Mouse (Mus musculus) ES-E14 (cell line): ENCODE measurements around the gene Kctd20. TPM values are rescaled to one million over a fixed set of nuclear protein-coding genes. Genes with fewer than 3 reads are reported as not detected.

Experiments used
- DNase-seq: peaks from one replicate; pipeline ENCODE4 v3.0.0-alpha.2; 2013; ENCODE audit warnings: low read depth, low spot score
- H3K27ac ChIP-seq: 2 replicates; pipeline ENCODE4 v1.5.1; 2012; ENCODE audit warnings: low read depth, mild to moderate bottlenecking, low read length, moderate library complexity, mixed read lengths; ENCODE audit not compliant: poor library complexity, insufficient read depth, severe bottlenecking
- H3K36me3 ChIP-seq: 2 replicates; pipeline ENCODE4 v1.6.1; 2012; ENCODE audit warnings: mild to moderate bottlenecking, low read length, moderate library complexity, mixed read lengths; ENCODE audit not compliant: control insufficient read depth, poor library complexity, insufficient read depth, severe bottlenecking
- H3K4me1 ChIP-seq, 2 experiments: fragments of 150-350 bp in 1 of 2; sonication (generic) in 1 of 2; 2 replicates each; pipeline ENCODE4 v1.6.1; 2012; ENCODE audit warnings: low read length in 2 of 2, mild to moderate bottlenecking in 1 of 2, mixed read lengths in 1 of 2; ENCODE audit not compliant: control insufficient read depth in 2 of 2, insufficient read depth in 2 of 2, poor library complexity in 1 of 2
- H3K4me3 ChIP-seq, 2 experiments: fragments of 150-350 bp in 1 of 2; sonication (generic) in 1 of 2; 2 replicates each; pipeline ENCODE4 v1.5.1; 2012; ENCODE audit warnings: low read length in 2 of 2, low read depth in 1 of 2, mild to moderate bottlenecking in 1 of 2, mixed read lengths in 1 of 2; ENCODE audit not compliant: insufficient read depth in 1 of 2, poor library complexity in 1 of 2, severe bottlenecking in 1 of 2
- H3K9ac ChIP-seq: 2 replicates; pipeline ENCODE4 v1.6.1; 2012; ENCODE audit warnings: low read depth, mild to moderate bottlenecking, low read length, mixed read lengths; ENCODE audit not compliant: poor library complexity, insufficient read depth, severe bottlenecking
- H3K9me3 ChIP-seq: fragments of 150-350 bp; sonication (generic); 2 replicates; pipeline ENCODE4 v1.6.1; 2012; ENCODE audit warnings: low read depth, mild to moderate bottlenecking, low read length; ENCODE audit not compliant: control insufficient read depth, insufficient read depth
- CHD2 ChIP-seq: IDR thresholded peaks from 2 replicates; pipeline ENCODE4 v1.6.1; 2014; ENCODE audit warnings: mild to moderate bottlenecking, low read depth, low read length, inconsistent platforms
- HCFC1 ChIP-seq: IDR thresholded peaks from 2 replicates; pipeline ENCODE4 v1.6.1; 2012; ENCODE audit warnings: low read length, inconsistent platforms, borderline replicate concordance; ENCODE audit not compliant: insufficient read depth
- MAFK ChIP-seq: IDR thresholded peaks from 2 replicates; pipeline ENCODE4 v1.6.1; 2014; ENCODE audit warnings: mild to moderate bottlenecking, low read depth, low read length, inconsistent platforms; ENCODE audit not compliant: insufficient read depth
- ZC3H11A ChIP-seq: IDR thresholded peaks from 2 replicates; pipeline ENCODE4 v1.6.1; 2012; ENCODE audit warnings: low read depth, mild to moderate bottlenecking, inconsistent platforms, low read length, borderline replicate concordance
- ZNF384 ChIP-seq: IDR thresholded peaks from 2 replicates; pipeline ENCODE4 v1.6.1; 2012; ENCODE audit warnings: low read depth, low read length, inconsistent platforms
- in situ Hi-C, 2 experiments: fragments of 600-800 bp; cut with MboI; formaldehyde crosslinking; loops; one replicate each; pipeline ENCODE4 v1.15.1; 2025; ENCODE audit warnings: low sequenced_read_pairs in 2 of 2, inconsistent platforms in 1 of 2; ENCODE audit not compliant: unreplicated experiment in 2 of 2
- total RNA-seq: library from RNA; depleted of rRNA; stranded (reverse); fragments of 300-350 nt; gene quantifications from 2 replicates; pipeline ENCODE4 v1.2.3, GENCODE M21; 2012

Kctd20 gene
- total RNA-seq, 1 experiment, result 46.9 TPM

- no peaks in the 10 kb centered on the region for H3K36me3 ChIP-seq
- no peak for DNase-seq
- no peak overlapping the region for H3K27ac ChIP-seq
- H3K4me3 ChIP-seq, result no peak overlapping the region
- H3K4me1 ChIP-seq, result peaks cover 0 to 4% of the 10 kb centered on the region in 2 experiments; a peak in 2 of 4 replicates
- TF ChIP-seq ZC3H11A, result no peak
- TF ChIP-seq CHD2, result no peak
- TF ChIP-seq MAFK, result no peak
- no peak for TF ChIP-seq ZNF384
- TF ChIP-seq HCFC1, result no peak
- no peaks in the 10 kb centered on the region for H3K9me3 ChIP-seq
- H3K9ac ChIP-seq, result 0 out of 2 replicates have a peak overlapping the region, but pooled peaks have one; percentile 36
- in situ Hi-C loops, result no loop called here
Measured at GRCm38 (mm10) chr17:28944481-28944880, 7.3 kb upstream of the Kctd20 start.

DNA sequence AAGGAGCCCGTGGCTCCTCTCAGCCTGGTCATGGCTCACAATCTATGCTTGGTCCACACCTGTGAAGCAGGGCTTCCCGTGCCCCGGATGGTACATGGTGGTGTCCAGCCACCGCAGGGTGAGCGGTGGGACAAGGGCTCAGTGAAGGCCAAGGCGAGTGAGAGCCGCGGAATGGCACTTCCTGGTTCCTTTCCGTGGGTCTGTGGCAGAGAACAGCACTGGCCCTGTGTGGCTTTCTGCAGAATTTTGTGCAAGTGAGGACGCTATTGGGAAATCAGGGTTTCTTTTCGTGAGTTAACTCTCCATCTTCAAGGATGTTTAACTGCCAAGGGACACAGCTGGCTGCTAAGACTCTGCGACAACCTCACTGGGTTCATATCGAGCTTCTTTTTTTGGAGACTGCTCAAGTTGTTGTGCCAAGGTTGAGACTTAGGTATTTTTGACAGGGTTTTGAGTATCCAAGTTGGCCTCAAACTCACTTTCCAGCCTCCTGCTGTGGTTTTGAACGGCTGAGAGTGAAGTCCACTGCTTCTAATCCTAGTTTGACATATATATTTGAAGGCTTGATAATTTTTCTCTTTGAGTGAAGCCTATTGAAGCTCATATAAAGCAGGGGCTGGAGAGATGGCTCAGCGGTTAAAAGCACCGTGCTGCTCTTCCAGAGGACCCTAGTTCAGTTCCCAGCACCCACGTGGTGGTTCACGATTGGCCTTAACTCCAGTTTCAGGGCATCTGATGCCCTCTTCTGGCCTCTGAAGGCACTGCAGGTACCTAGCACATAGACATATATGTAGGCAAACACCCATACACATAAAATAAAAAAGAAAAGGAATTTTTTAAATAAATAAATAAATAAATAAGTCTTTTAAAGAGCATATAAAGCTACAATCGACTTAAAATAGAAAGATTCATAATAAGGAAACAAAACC, 4.5 kb upstream of the Kctd20 start:
- no peak for DNase-seq
- Histone ChIP-seq H3K9me3 (no peaks in the 10 kb centered on the region), H3K9ac (no peak overlapping the region), H3K4me1 (peaks cover 3 to 4% of the 10 kb centered on the region in 2 experiments), H3K4me3 (no peak overlapping the region), H3K27ac (no peak overlapping the region), H3K36me3 (no peaks in the 10 kb centered on the region)
- TF ChIP-seq HCFC1 (no peak), ZNF384 (no peak), ZC3H11A (no peak), CHD2 (no peak), MAFK (no peak)
- in situ Hi-C loops, result no loop called here

DNA sequence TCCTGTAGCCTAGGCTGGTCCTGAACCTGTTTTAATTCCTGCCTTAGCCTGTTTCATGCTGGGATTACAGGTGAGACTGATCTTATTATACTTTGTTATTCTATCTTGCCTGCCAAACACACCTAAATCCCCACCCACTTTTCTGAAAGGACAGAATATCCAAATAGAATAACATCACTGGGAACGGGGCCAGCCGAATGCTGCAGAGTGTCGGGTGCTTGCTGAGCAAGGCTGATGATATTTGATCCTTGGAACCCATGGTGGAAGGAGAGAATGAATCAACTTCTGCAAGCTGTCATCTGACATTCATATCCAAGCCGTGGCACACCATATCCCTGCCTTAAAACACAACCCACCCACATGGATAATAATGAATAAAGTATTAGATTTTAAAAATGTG, 3.1 kb upstream of the Kctd20 start:
- Histone ChIP-seq H3K36me3 (no peaks in the 10 kb centered on the region), H3K9ac (no peak overlapping the region), H3K27ac (no peak overlapping the region), H3K4me1 (peaks cover 3 to 4% of the 10 kb centered on the region in 2 experiments; a peak in 3 of 4 replicates), H3K4me3 (no peak overlapping the region), H3K9me3 (no peaks in the 10 kb centered on the region)
- in situ Hi-C loops, result no loop called here
- DNase-seq, result no peak
- no peak for TF ChIP-seq MAFK
- no peak for TF ChIP-seq ZNF384
- TF ChIP-seq CHD2, result no peak
- TF ChIP-seq HCFC1, result no peak
- TF ChIP-seq ZC3H11A, result no peak

DNA sequence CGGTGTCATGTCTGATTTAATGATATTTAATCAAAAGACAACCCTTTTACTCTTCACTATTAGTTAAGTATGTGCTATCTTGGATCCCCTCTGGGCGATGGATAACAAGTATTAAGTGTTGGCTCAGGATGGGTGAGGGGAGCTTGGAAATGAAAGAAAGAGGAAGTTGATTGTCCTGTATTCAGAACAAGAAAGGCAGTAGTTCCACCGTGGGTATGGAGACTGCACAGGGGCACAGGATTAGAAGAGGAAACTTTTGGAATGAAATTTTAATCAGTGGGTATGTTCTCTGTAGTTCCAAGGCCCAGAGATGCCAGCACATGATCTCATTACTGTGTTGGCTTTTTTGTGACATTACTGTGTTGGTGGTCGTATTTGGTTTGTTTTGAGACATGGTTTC, 999 bp upstream of the Kctd20 start:
- Histone ChIP-seq H3K4me1 (peaks cover 6 to 7% of the 10 kb centered on the region in 2 experiments; a peak in 3 of 4 replicates), H3K36me3 (no peaks in the 10 kb centered on the region), H3K4me3 (no peak overlapping the region), H3K27ac (no peak overlapping the region; the same call in 1 of the 2 replicates), H3K9me3 (no peaks in the 10 kb centered on the region), H3K9ac (no peak overlapping the region)
- no peak for DNase-seq
- TF ChIP-seq ZC3H11A, result no peak
- TF ChIP-seq ZNF384, result no peak
- no peak for TF ChIP-seq MAFK
- no peak for TF ChIP-seq CHD2
- no peak for TF ChIP-seq HCFC1
- in situ Hi-C loops, result no loop called here
